Mouse (Mus musculus): ENCODE measurements around the gene Tax1bp3. TPM values are rescaled to one million over a fixed set of nuclear protein-coding genes. Genes with fewer than 3 reads are reported as not detected.

The Tax1bp3 gene
- polyA plus RNA-seq, 1 experiment from 2014 or later: 236 TPM

- Histone ChIP-seq H3K9ac (ENCODE audit: low read depth, low read length) (no peak overlapping the region), H3K27ac (ENCODE audit: low read length) (no peak overlapping the region), H3K27me3 (replicated peaks; ENCODE audit: control insufficient read depth, insufficient read depth, low read length) (no peaks in the 10 kb centered on the region), H3K9me3 (ENCODE audit: control insufficient read depth, low read length) (no peaks in the 10 kb centered on the region), H3K36me3 (ENCODE audit: control insufficient read depth, insufficient read depth, low read length) (no peaks in the 10 kb centered on the region), H3K4me1 (ENCODE audit: control insufficient read depth, insufficient read depth, low read length) (no peaks in the 10 kb centered on the region), H3K4me2 (ENCODE audit: low read depth, low read length) (no peak overlapping the region), H3K4me3 (ENCODE audit: low read length) (no peak overlapping the region)
- no peak for ATAC-seq
- WGBS: 64% methylated on average over 11 of the region's 11 CpGs
Measured at GRCm38 (mm10) chr11:73146026-73146974, 30.6 kb upstream of the Tax1bp3 start.

- ATAC-seq: no peak
- no peak overlapping the region for H3K4me3 ChIP-seq (ENCODE audit: low read length)
- H3K9ac ChIP-seq (ENCODE audit: low read depth, low read length): no peak overlapping the region
- no peaks in the 10 kb centered on the region for H3K4me1 ChIP-seq (ENCODE audit: control insufficient read depth, insufficient read depth, low read length)
- H3K27ac ChIP-seq (ENCODE audit: low read length): no peak overlapping the region
- WGBS: 55% methylated on average over 7 of the region's 7 CpGs
- no peaks in the 10 kb centered on the region for H3K27me3 ChIP-seq (replicated peaks; ENCODE audit: control insufficient read depth, insufficient read depth, low read length)
- no peaks in the 10 kb centered on the region for H3K36me3 ChIP-seq (ENCODE audit: control insufficient read depth, insufficient read depth, low read length)
- no peak overlapping the region for H3K4me2 ChIP-seq (ENCODE audit: low read depth, low read length)
- no peaks in the 10 kb centered on the region for H3K9me3 ChIP-seq (ENCODE audit: control insufficient read depth, low read length)
Measured at GRCm38 (mm10) chr11:73146975-73147365, 29.9 kb upstream of the Tax1bp3 start.

- ATAC-seq: no peak
- 83% methylated on average over 9 of the region's 9 CpGs for WGBS
Measured at GRCm38 (mm10) chr11:73148209-73148608, 28.7 kb upstream of the Tax1bp3 start.

GRCm38 (mm10) chr11:73155071-73155470 is 21.8 kb upstream of the Tax1bp3 start:
- Histone ChIP-seq H3K27ac (ENCODE audit: low read length) (no peak overlapping the region), H3K36me3 (ENCODE audit: control insufficient read depth, insufficient read depth, low read length) (no peaks in the 10 kb centered on the region), H3K27me3 (replicated peaks; ENCODE audit: control insufficient read depth, insufficient read depth, low read length) (0 out of 2 replicates have a peak, but pooled peaks cover 4% of the 10 kb centered on the region), H3K9me3 (ENCODE audit: control insufficient read depth, low read length) (no peaks in the 10 kb centered on the region), H3K4me1 (ENCODE audit: control insufficient read depth, insufficient read depth, low read length) (no peaks in the 10 kb centered on the region), H3K9ac (ENCODE audit: low read depth, low read length) (no peak overlapping the region), H3K4me2 (ENCODE audit: low read depth, low read length) (no peak overlapping the region), H3K4me3 (ENCODE audit: low read length) (no peak overlapping the region)
- no peak for ATAC-seq
- WGBS: 72% methylated on average over 6 of the region's 6 CpGs

More at GRCm38 (mm10) chr11:73148209-73148608, 28.7 kb upstream of the Tax1bp3 start:
- H3K4me1 ChIP-seq (ENCODE audit: control insufficient read depth, insufficient read depth, low read length): no peaks in the 10 kb centered on the region
- no peak overlapping the region for H3K9ac ChIP-seq (ENCODE audit: low read depth, low read length)
- no peaks in the 10 kb centered on the region for H3K27me3 ChIP-seq (replicated peaks; ENCODE audit: control insufficient read depth, insufficient read depth, low read length)
- H3K9me3 ChIP-seq (ENCODE audit: control insufficient read depth, low read length): no peaks in the 10 kb centered on the region
- H3K4me2 ChIP-seq (ENCODE audit: low read depth, low read length): no peak overlapping the region
- H3K27ac ChIP-seq (ENCODE audit: low read length): no peak overlapping the region
- H3K4me3 ChIP-seq (ENCODE audit: low read length): no peak overlapping the region
- no peaks in the 10 kb centered on the region for H3K36me3 ChIP-seq (ENCODE audit: control insufficient read depth, insufficient read depth, low read length)

- 4% methylated on average over 49 of the region's 49 CpGs for WGBS
- Histone ChIP-seq H3K9ac (ENCODE audit: low read depth, low read length) (peak within 1 kb of the TSS; percentile 59), H3K36me3 (ENCODE audit: control insufficient read depth, insufficient read depth, low read length) (no peaks in the 10 kb centered on the region), H3K4me3 (ENCODE audit: low read length) (peak within 1 kb of the TSS; percentile 51), H3K27me3 (replicated peaks; ENCODE audit: control insufficient read depth, insufficient read depth, low read length) (peaks cover 12% of the 10 kb centered on the region; the same call in 1 of the 2 replicates), H3K27ac (ENCODE audit: low read length) (no peak within 1 kb of the TSS), H3K9me3 (ENCODE audit: control insufficient read depth, low read length) (no peaks in the 10 kb centered on the region), H3K4me2 (ENCODE audit: low read depth, low read length) (peak within 1 kb of the TSS; percentile 85), H3K4me1 (ENCODE audit: control insufficient read depth, insufficient read depth, low read length) (no peaks in the 10 kb centered on the region)
- ATAC-seq: peak; percentile 89
Measured at GRCm38 (mm10) chr11:73159957-73160810, 16.7 kb upstream of the Tax1bp3 start, which contains the start of gene P2rx5. P2rx5 (plus strand) TSS chr11:73160421.

GRCm38 (mm10) chr11:73160811-73161200 is 16.1 kb upstream of the Tax1bp3 start:
- Histone ChIP-seq H3K27me3 (replicated peaks; ENCODE audit: control insufficient read depth, insufficient read depth, low read length) (peaks cover 12% of the 10 kb centered on the region; the same call in 1 of the 2 replicates), H3K4me3 (ENCODE audit: low read length) (peak overlapping the region; percentile 51), H3K9ac (ENCODE audit: low read depth, low read length) (peak overlapping the region; percentile 59; the same call in 1 of the 2 replicates), H3K9me3 (ENCODE audit: control insufficient read depth, low read length) (no peaks in the 10 kb centered on the region), H3K4me2 (ENCODE audit: low read depth, low read length) (peak overlapping the region; percentile 85), H3K36me3 (ENCODE audit: control insufficient read depth, insufficient read depth, low read length) (no peaks in the 10 kb centered on the region), H3K27ac (ENCODE audit: low read length) (no peak overlapping the region), H3K4me1 (ENCODE audit: control insufficient read depth, insufficient read depth, low read length) (no peaks in the 10 kb centered on the region)
- no peak for ATAC-seq
- WGBS: 32% methylated on average over 6 of the region's 6 CpGs

GRCm38 (mm10) chr11:73161616-73162015 is 15.3 kb upstream of the Tax1bp3 start:
- no peak overlapping the region for H3K4me2 ChIP-seq (ENCODE audit: low read depth, low read length)
- no peaks in the 10 kb centered on the region for H3K4me1 ChIP-seq (ENCODE audit: control insufficient read depth, insufficient read depth, low read length)
- no peaks in the 10 kb centered on the region for H3K9me3 ChIP-seq (ENCODE audit: control insufficient read depth, low read length)
- no peak for ATAC-seq
- H3K9ac ChIP-seq (ENCODE audit: low read depth, low read length): no peak overlapping the region
- peaks cover 12% of the 10 kb centered on the region; the same call in 1 of the 2 replicates for H3K27me3 ChIP-seq (replicated peaks; ENCODE audit: control insufficient read depth, insufficient read depth, low read length)
- H3K4me3 ChIP-seq (ENCODE audit: low read length): no peak overlapping the region
- no peak overlapping the region for H3K27ac ChIP-seq (ENCODE audit: low read length)
- WGBS: 79% methylated on average over 4 of the region's 4 CpGs
- H3K36me3 ChIP-seq (ENCODE audit: control insufficient read depth, insufficient read depth, low read length): no peaks in the 10 kb centered on the region

GRCm38 (mm10) chr11:73162284-73162683 is 14.6 kb upstream of the Tax1bp3 start:
- Histone ChIP-seq H3K9ac (ENCODE audit: low read depth, low read length) (no peak overlapping the region), H3K4me3 (ENCODE audit: low read length) (no peak overlapping the region), H3K9me3 (ENCODE audit: control insufficient read depth, low read length) (no peaks in the 10 kb centered on the region), H3K27ac (ENCODE audit: low read length) (no peak overlapping the region), H3K4me2 (ENCODE audit: low read depth, low read length) (no peak overlapping the region), H3K27me3 (replicated peaks; ENCODE audit: control insufficient read depth, insufficient read depth, low read length) (peaks cover 12% of the 10 kb centered on the region; the same call in 1 of the 2 replicates), H3K4me1 (ENCODE audit: control insufficient read depth, insufficient read depth, low read length) (no peaks in the 10 kb centered on the region), H3K36me3 (ENCODE audit: control insufficient read depth, insufficient read depth, low read length) (no peaks in the 10 kb centered on the region)
- 59% methylated on average over 5 of the region's 5 CpGs for WGBS
- no peak for ATAC-seq

- H3K27ac ChIP-seq (ENCODE audit: low read length): no peak overlapping the region
- H3K36me3 ChIP-seq (ENCODE audit: control insufficient read depth, insufficient read depth, low read length): no peaks in the 10 kb centered on the region
- no peak overlapping the region for H3K4me2 ChIP-seq (ENCODE audit: low read depth, low read length)
- WGBS: 84% methylated on average over 8 of the region's 8 CpGs
- no peaks in the 10 kb centered on the region for H3K9me3 ChIP-seq (ENCODE audit: control insufficient read depth, low read length)
- no peaks in the 10 kb centered on the region for H3K27me3 ChIP-seq (replicated peaks; ENCODE audit: control insufficient read depth, insufficient read depth, low read length)
- no peak for ATAC-seq
- H3K4me1 ChIP-seq (ENCODE audit: control insufficient read depth, insufficient read depth, low read length): peaks cover 5% of the 10 kb centered on the region; the same call in 1 of the 2 replicates
- no peak overlapping the region for H3K4me3 ChIP-seq (ENCODE audit: low read length)
- no peak overlapping the region for H3K9ac ChIP-seq (ENCODE audit: low read depth, low read length)
Measured at GRCm38 (mm10) chr11:73168071-73168470, 8.8 kb upstream of the Tax1bp3 start.
